Mouse (Mus musculus): ENCODE measurements around the gene Fam155a.
"Not testable (repeated sequence)": the region's sequence is repeated elsewhere in the genome, so short reads cannot be mapped to it uniquely, and the experiment has no call there.

The Fam155a gene

DNA sequence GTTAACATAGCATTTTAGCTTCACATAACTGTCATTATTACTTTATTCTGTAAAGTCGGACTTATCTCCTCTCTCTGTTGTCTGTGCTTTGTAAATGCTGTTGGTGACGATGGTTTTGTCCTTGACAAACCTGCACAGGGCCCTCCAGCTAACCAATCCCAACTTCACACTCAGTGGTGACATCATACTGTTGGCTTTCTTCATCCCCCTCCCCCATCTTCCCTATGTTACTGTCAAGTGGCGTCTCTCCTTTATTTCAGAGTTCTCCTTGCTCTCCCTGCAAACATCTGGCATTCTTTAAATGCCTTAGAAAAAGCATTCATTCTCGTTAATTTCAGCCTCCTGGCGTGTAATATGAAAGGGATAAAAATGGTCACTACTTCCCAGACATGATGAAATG lies 78.6 kb downstream of the Fam155a start:
- DNase-seq (ENCODE audit: low read depth in 2 of 2, low spot score in 2 of 2) = no peak

DNA sequence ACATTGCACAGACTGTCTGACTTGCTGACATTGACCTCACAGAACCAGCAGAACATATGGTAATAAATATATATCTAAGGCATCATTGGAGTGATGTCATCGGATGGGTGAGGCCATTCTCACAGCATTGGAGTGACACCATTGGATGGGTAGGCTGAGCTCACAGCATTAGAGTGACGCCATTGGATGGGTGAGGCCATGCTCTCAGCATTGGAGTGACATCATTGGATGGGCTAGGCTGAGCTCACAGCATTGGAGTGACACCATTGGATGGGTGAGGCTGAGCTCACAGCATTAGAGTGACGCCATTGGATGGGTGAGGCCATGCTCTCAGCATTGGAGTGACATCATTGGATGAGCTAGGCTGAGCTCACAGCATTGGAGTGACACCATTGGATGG lies 110.9 kb downstream of the Fam155a start:
- DNase-seq (ENCODE audit: low read depth in 2 of 2, low spot score in 2 of 2) = not testable (repeated sequence)

- DNase-seq (ENCODE audit: low read depth in 2 of 2, low spot score in 2 of 2) = no peak
Observed at GRCm38 (mm10) chr8:9656901-9657300, 114.1 kb downstream of the Fam155a start.

DNA sequence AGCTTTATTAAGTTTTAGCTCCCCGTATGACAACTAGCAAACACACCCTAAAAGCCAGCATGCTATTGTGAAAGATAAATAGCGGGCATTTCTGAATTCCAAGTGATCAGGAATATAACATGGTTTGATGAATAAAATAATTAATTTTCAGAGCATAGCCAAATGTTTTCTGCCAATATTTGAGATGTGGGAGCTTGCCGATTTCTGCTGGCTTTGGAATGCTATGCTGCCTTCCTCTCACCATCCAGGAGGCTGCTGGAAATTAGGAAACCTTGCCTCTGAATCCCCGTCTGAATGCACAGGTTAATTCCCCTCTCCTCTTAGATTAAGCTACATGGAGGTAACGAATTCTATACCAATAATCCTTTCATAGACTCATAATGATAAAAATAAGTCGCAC lies 116.1 kb downstream of the Fam155a start:
- DNase-seq (ENCODE audit: low read depth in 2 of 2, low spot score in 2 of 2) = no peak

GRCm38 (mm10) chr8:9653643-9654042 lies 117.3 kb downstream of the Fam155a start:
- no peak for DNase-seq (ENCODE audit: low read depth in 2 of 2, low spot score in 2 of 2)

- DNase-seq (ENCODE audit: low read depth in 2 of 2, low spot score in 2 of 2) = no peak
Observed at GRCm38 (mm10) chr8:9638162-9638561, 132.8 kb downstream of the Fam155a start.

DNA sequence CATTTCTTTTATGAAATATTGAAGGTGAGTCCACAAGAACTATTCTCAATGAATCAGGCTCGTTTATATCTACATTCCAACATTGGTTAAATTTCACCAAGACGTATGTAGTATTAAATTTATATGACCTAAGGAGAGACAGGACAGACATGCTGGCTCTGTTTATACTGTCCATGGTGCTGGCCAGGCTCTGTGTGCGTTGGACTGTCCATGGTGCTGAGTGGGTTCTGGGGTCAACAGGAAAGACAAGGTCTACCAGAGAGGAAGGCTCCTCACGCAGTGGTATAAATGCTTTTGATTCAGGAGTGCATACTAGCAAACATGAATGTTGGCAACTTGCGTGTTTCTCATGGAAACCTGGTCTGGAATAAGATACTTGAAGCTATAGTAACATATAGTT lies 135.7 kb downstream of the Fam155a start:
- DNase-seq (ENCODE audit: low read depth in 2 of 2, low spot score in 2 of 2) = no peak

DNA sequence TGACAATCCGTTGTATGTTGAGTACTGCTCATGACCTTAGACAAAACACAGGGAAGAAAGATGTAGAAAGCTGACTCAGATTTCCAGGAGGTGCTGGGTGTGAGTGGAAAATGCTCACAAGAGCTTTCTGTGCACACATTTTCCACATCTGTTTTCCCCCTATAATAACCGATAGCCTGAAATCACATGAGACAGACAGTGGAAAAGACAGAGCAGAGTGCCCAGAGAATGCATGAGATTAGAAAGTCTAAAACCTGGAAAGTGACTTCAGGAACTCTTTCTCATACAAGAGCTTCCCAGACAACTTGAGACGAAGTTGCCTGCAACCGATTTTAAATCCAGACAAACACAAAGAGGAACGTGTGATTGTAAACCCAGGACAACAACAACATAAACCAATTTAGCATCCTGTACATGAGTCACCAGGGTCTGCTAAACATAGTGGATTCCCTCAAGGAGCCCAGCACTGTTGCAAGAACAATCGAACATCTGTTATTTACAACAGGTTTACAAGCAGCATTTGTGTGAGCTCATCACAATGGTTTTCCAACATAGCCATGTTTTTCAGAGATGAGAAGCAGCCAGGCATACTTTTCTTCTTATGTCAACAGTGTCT lies 163.8 kb downstream of the Fam155a start:
- DNase-seq (ENCODE audit: low read depth in 2 of 2, low spot score in 2 of 2) = no peak

DNA sequence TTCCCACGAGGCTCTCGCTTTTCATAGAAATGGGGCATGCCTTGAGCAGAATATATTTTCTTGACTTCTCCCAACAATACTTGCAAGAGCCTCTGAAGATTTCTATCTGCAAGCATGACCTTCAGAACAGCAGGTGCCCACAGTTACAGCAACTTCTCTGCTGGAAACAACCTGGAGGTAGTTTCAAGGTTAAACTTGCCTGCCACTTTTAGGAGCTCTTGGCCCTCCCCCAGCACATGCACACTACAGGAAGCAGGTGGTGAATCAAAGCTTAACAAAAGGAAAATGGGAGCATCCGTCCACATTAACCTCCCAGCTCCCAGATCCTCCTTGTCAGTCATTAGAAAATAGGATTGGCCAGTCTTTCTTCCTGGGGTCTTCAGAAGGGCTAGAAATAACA lies 175.0 kb downstream of the Fam155a start:
- DNase-seq (ENCODE audit: low read depth in 2 of 2, low spot score in 2 of 2) = no peak

GRCm38 (mm10) chr8:9581836-9582235 lies 189.1 kb downstream of the Fam155a start:
- no peak for DNase-seq (ENCODE audit: low read depth in 2 of 2, low spot score in 2 of 2)

DNA sequence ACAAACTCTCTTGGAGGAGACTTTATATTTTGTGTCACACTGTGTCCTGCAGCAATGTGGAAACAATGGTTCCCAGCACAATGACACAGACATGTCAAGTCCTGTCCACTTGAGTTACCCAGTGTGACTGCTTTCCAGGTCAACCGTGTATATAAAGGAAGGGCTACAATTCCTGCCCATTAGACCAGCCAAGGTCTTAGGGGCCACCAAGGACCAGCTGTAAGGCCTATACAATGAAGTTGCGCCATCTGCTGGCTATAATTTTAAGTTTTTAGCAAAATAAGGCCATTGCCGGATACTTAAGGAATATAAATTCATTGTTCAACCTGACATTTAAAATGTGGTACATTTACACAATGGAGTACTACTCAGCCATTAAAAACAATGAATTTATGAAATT lies 190.8 kb downstream of the Fam155a start:
- no peak for DNase-seq (ENCODE audit: low read depth in 2 of 2, low spot score in 2 of 2)

DNA sequence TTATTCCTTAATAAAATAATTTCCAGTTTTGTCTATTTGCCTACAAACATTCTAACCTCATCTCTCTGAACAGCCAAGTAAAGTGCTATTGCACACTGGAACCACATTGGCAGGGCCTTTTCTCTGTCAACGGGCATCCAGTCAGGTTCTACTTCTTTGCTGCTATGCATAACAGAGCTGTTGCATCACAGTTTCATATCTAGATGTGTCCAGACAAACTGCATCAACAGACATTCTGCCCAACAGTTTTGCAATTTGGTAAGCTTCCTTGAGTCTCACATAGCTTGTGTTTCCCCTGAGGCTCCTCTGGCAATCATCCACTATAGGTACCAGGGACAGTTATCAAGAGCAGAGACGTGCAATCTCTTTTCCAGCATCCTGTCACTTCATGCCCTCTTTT lies 199.0 kb downstream of the Fam155a start:
- no peak for DNase-seq (ENCODE audit: low read depth in 2 of 2, low spot score in 2 of 2)

DNA sequence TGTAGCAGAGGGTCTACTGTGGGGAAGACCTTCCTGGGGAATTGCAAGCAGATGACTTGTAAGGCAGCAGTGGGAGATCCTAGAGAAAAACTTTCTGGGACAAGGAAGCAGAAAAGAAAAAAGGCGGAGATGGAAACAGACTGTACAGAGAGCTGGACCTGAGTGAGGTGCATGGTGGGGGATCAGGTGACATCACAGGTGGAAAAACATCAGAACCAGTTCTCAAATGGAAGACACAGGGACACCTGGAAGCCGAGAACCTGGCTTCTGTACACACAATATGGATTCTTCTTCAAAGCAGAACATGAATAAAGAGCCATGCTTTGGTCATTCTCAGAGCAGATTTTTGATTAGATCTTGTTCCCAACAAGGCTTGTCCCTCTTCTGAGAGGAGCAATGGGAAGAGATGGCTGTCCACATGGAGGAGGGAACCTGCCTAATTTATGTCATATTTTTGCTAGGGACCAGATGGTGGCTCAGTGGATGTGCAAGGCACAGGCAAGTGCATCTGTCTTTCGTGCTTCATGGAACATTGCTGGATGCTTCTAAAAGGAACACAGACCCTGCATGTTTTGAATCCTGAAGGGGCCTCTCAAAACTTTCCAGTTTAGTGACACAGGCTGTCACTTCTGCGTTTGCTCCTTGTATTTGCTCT lies 201.3 kb downstream of the Fam155a start:
- DNase-seq (ENCODE audit: low read depth in 2 of 2, low spot score in 2 of 2) = no peak

DNA sequence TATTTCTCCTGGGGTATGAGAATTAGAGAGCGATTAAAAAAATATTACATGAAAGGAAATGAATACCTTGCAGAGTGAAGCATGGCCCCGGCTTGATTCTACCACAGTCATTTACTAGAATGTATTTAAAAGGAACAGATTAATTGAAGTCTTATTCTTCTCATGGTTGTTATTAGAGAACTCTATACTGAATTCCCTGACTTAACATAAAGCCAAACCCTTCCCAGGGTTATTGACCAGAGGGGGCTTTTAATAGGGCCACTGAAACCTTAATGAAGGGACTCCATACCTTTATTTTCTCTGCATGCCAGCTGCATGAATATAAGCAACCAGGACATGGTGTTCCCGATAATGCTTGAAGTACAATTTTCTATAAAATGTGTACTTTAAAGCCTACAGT lies 221.8 kb downstream of the Fam155a start:
- DNase-seq (ENCODE audit: low read depth in 2 of 2, low spot score in 2 of 2) = no peak

GRCm38 (mm10) chr8:9547558-9547954 lies 223.4 kb downstream of the Fam155a start:
- DNase-seq (ENCODE audit: low read depth in 2 of 2, low spot score in 2 of 2) = no peak

DNA sequence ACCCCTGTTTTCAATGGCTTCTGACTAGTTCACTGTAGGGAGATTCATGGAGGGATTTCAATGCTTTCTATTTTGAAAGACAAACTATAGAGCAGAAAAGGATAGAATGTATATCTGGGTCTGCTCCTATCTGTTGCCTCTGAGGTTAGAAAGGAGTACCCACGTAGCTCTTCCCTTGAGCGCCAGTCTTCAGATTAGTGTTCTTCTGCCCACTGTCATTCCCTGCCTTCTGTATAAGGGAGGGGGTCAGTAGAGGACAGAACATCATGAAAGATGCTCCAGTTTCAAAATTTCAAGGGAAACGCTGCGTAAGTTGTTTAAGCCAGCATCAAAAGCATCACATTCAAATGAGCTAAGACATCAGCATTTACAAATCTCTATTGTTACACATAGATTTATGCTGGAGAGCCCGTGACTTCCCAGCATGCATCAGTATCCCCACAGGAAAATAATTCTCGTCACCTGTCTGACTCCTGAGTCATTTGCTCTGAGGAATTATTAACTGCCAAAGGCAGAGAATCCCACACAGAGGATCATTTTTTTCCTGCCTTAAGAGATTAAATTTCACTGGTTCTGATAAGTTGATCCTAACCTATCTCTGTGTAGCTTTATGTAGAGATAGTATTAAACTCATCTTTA lies 223.9 kb downstream of the Fam155a start:
- DNase-seq (ENCODE audit: low read depth in 2 of 2, low spot score in 2 of 2) = no peak

DNA sequence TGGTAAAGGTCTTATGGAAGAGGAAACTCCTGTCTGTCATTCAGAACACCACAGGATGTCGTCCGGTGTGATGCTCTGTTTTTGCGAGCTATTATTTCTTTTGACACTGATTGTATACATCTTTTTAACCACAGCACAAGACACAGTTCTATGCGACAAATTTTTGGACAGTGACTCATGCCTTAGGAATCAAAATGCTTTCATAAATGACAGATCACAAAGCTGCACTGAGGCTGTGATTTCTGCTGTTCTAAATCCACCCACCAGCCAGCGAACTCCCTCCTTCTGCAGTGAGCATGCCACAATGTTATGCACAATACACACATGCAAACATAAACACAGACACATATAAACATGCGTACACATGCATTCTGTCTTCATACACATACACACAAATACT lies 224.5 kb downstream of the Fam155a start:
- no peak for DNase-seq (ENCODE audit: low read depth in 2 of 2, low spot score in 2 of 2)

- DNase-seq (ENCODE audit: low read depth in 2 of 2, low spot score in 2 of 2) = no peak
Observed at GRCm38 (mm10) chr8:9545665-9546064, 225.3 kb downstream of the Fam155a start.

DNA sequence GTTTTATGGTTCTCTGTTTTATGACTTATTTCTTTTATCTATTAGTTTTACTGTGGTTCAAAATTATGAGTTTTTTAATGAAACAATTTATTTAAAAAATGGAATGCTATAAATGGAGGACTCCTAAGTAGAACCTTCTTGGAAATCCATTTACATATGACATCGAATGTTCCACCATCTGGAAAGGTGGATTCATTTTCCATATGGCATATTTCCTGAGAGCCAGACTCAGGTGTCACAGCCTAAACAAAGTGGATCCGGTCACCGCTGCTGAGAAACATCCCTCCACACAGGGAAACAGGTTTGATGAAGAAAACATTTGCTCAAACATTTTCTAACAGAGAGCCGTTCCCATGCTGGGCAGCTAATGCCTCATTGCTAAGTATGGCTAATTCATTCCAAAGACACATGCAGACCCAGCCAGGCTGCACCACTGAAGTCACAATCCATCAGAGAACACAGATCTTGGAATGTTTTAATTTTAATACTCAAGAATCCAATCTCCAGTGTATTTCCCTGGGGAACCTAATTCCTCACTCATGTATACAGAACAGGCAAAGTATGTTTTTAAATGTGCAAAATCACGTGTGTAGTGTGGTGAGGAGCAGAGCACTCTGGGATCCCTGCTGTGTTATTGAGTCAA lies 235.1 kb downstream of the Fam155a start:
- DNase-seq (ENCODE audit: low read depth in 2 of 2, low spot score in 2 of 2) = no peak

- no peak for DNase-seq (ENCODE audit: low read depth in 2 of 2, low spot score in 2 of 2)
Observed at GRCm38 (mm10) chr8:9526515-9526914, 244.4 kb downstream of the Fam155a start.

GRCm38 (mm10) chr8:9521577-9521976 lies 249.4 kb downstream of the Fam155a start:
- DNase-seq (ENCODE audit: low read depth in 2 of 2, low spot score in 2 of 2) = no peak

DNA sequence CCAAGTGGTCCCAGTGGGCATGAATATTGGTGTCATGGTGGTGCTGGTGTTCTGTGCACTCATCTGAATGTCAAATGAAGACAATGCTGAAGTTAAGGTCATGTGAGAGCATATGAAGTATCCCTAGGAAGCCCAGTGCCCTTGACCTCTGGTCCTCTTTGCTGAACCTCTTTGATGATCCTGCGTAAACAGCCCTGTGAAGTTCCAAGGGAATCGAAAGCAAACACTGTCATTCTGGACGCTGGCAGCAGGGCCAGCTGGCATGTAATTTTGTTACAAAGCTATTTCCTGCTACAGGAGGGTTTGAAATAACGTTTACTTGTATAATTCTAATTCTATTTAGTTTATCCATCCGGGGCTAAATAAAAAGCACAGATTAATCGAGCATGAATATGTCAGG lies 270.2 kb downstream of the Fam155a start:
- DNase-seq (ENCODE audit: low read depth in 2 of 2, low spot score in 2 of 2) = no peak
